ENCODE assay signal across 10 mouse cellular contexts in the genomic region with DNA sequence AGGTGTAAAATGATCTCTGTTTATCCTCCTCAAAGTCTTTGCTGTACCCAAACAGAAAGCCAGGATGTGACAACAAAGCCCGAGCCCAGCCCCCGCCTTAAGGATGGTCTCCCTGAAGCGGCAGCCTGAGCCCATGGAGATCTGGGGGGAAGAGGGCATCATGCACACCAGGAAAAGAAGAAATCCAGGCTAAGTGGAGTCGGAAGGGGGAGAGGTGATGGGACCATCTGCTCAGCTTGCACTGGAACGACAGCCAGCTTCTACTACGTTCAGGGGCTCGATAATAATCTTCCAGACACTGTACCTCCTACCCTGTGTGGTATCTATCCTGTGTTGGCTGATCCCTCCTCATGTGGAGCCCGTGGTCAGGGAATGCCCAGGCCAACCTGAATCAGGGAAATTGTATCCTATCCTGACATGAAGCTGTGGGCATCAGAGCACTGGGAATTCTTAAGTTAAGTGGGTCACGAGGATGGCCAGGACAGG.
DNase-seq lines count a peak whose midpoint lies in the region; ATAC-seq and TF ChIP-seq lines count a peak whose summit lies in the region.
"Had no signal": no experiment of that assay in that cellular context is flagged by ENCODE, and none has a peak within 500 bp of the region (broad histone marks: within the 10 kb centered on the region; RNA-seq: fewer than 3 reads in every experiment).

No protein-coding gene starts in this region.

- 36% methylated on average over 9 of the region's 9 CpGs for WGBS in heart, postnatal 0 days
- WGBS in heart, embryonic 12.5 days = 42% methylated on average over 9 of the region's 9 CpGs
- WGBS in forebrain, embryonic 14.5 days = 41% methylated on average over 9 of the region's 9 CpGs

- peaks cover 26% of the 10 kb centered on the region for H3K4me1 ChIP-seq in heart, postnatal 0 days (ENCODE audit: control insufficient read depth, insufficient read depth)
- peaks cover 24% of the 10 kb centered on the region for H3K4me1 ChIP-seq in heart, embryonic 12.5 days (replicated peaks)
- peaks cover 91% of the 10 kb centered on the region for H3K4me1 ChIP-seq in G1E (ENCODE audit: insufficient read depth, low read depth, low read length)
- peaks cover 6% of the 10 kb centered on the region; the same call in 1 of the 2 replicates for H3K4me1 ChIP-seq in forebrain, embryonic 14.5 days (ENCODE audit: control insufficient read depth, insufficient read depth, low read length)

- no peak for TF ChIP-seq EP300 in heart, postnatal 0 days (IDR thresholded peaks at IDR 0.05; ENCODE audit: low read depth)

- peaks cover 16% of the 10 kb centered on the region for H3K36me3 ChIP-seq in heart, postnatal 0 days (replicated peaks; ENCODE audit: control insufficient read depth, insufficient read depth, low read length)
- H3K36me3 ChIP-seq in heart, embryonic 12.5 days = no peaks in the 10 kb centered on the region
- H3K36me3 ChIP-seq in G1E (replicated peaks) = peaks cover 70% of the 10 kb centered on the region
- H3K36me3 ChIP-seq in forebrain, embryonic 14.5 days (ENCODE audit: control insufficient read depth, insufficient read depth, low read length) = no peaks in the 10 kb centered on the region

- no peak overlapping the region for H3K4me3 ChIP-seq in heart, postnatal 0 days (ENCODE audit: low read depth, low read length)
- no peak overlapping the region for H3K4me3 ChIP-seq in heart, embryonic 12.5 days
- peak overlapping the region; percentile 61; the same call in 1 of the 2 replicates for H3K4me3 ChIP-seq in G1E (ENCODE audit: low read depth, low read length)
- no peak overlapping the region for H3K4me3 ChIP-seq in forebrain, embryonic 14.5 days (ENCODE audit: low read depth, low read length)

- ATAC-seq in heart, postnatal 0 days (ENCODE audit: insufficient read depth, low read depth) = no peak
- no peak for ATAC-seq in heart, embryonic 12.5 days (ENCODE audit: insufficient number of reproducible peaks, low FRiP score)
- ATAC-seq in G1E (ENCODE audit: extremely low read depth, insufficient number of reproducible peaks, low FRiP score, poor library complexity, severe bottlenecking) = no peak
- no peak; the same call in 1 of the 2 replicates for ATAC-seq in forebrain, embryonic 14.5 days
- ATAC-seq in megakaryocyte progenitor cell, adult 5-6 weeks (replicated peaks; ENCODE audit: poor library complexity) = 0 out of 2 replicates have a peak, but pooled peaks have one; percentile 15

- H3K9ac ChIP-seq in heart, postnatal 0 days (replicated peaks; ENCODE audit: low read depth, low read length) = no peak overlapping the region
- H3K9ac ChIP-seq in heart, embryonic 12.5 days = no peak overlapping the region
- H3K9ac ChIP-seq in forebrain, embryonic 14.5 days (ENCODE audit: low read length) = no peak overlapping the region

- no peak for DNase-seq in heart, postnatal 0 days (ENCODE audit: low spot score)
- DNase-seq in G1E (ENCODE audit: low spot score) = no peak
- peak; percentile 47 for DNase-seq in forebrain, embryonic 14.5 days (ENCODE audit: low spot score)
- no peak for DNase-seq in testis, postnatal 10 days (ENCODE audit: low spot score)
- no peak for DNase-seq in left cerebral cortex, adult 11 months (ENCODE audit: low spot score)
- DNase-seq in Muller cell, postnatal 12 days (ENCODE audit: inconsistent ontology term) = no peak
- DNase-seq: adrenal gland, adult 2 months; layer of hippocampus, postnatal 36 days had no signal

- H3K4me2 ChIP-seq in heart, postnatal 0 days (ENCODE audit: low read depth, low read length) = no peak overlapping the region
- H3K4me2 ChIP-seq in heart, embryonic 12.5 days = no peak overlapping the region
- no peak overlapping the region; the same call in 1 of the 2 replicates for H3K4me2 ChIP-seq in forebrain, embryonic 14.5 days (ENCODE audit: low read length)

- H3K27me3 ChIP-seq in heart, postnatal 0 days (ENCODE audit: control insufficient read depth, insufficient read depth, low read length) = no peaks in the 10 kb centered on the region
- H3K27me3 ChIP-seq in heart, embryonic 12.5 days (replicated peaks) = no peaks in the 10 kb centered on the region
- H3K27me3 ChIP-seq in G1E (ENCODE audit: insufficient read depth, low read length) = no peaks in the 10 kb centered on the region
- H3K27me3 ChIP-seq in forebrain, embryonic 14.5 days (replicated peaks; ENCODE audit: control insufficient read depth, insufficient read depth, low read length) = no peaks in the 10 kb centered on the region

- H3K27ac ChIP-seq in heart, postnatal 0 days (ENCODE audit: low read depth) = peak overlapping the region; percentile 68
- H3K27ac ChIP-seq in heart, embryonic 12.5 days (ENCODE audit: poor library complexity, severe bottlenecking) = no peak overlapping the region
- H3K27ac ChIP-seq in forebrain, embryonic 14.5 days (ENCODE audit: low read depth, low read length) = no peak overlapping the region

- no peak for TF ChIP-seq CTCF in heart, postnatal 0 days (IDR thresholded peaks at IDR 0.05; ENCODE audit: low read depth)
- no peak for TF ChIP-seq CTCF in G1E (IDR thresholded peaks at IDR 0.05; ENCODE audit: low read depth, low read length)

- no peaks in the 10 kb centered on the region for H3K9me3 ChIP-seq in heart, postnatal 0 days (replicated peaks; ENCODE audit: control insufficient read depth, low read length)
- H3K9me3 ChIP-seq in heart, embryonic 12.5 days (replicated peaks) = peaks cover 4% of the 10 kb centered on the region; the same call in 1 of the 2 replicates
- no peaks in the 10 kb centered on the region for H3K9me3 ChIP-seq in G1E (replicated peaks)
- 0 out of 2 replicates have a peak, but pooled peaks cover 3% of the 10 kb centered on the region for H3K9me3 ChIP-seq in forebrain, embryonic 14.5 days (replicated peaks; ENCODE audit: control insufficient read depth, low read length)
